Mouse (Mus musculus) ovary, adult 2 months (tissue): ENCODE data around the gene Use1. TPM values are rescaled to one million over a fixed set of nuclear protein-coding genes. Genes with fewer than 3 reads are reported as not detected.

Experiments
- polyA plus RNA-seq: library from polyadenylated mRNA; depleted of rRNA; stranded (reverse); fragments of >200 nt; gene quantifications from 2 replicates; pipeline ENCODE4 v1.2.3, GENCODE M21; 2012; rRNA removed

The Use1 gene
- polyA plus RNA-seq: 174 and 185 TPM in 2 replicates

DNA sequence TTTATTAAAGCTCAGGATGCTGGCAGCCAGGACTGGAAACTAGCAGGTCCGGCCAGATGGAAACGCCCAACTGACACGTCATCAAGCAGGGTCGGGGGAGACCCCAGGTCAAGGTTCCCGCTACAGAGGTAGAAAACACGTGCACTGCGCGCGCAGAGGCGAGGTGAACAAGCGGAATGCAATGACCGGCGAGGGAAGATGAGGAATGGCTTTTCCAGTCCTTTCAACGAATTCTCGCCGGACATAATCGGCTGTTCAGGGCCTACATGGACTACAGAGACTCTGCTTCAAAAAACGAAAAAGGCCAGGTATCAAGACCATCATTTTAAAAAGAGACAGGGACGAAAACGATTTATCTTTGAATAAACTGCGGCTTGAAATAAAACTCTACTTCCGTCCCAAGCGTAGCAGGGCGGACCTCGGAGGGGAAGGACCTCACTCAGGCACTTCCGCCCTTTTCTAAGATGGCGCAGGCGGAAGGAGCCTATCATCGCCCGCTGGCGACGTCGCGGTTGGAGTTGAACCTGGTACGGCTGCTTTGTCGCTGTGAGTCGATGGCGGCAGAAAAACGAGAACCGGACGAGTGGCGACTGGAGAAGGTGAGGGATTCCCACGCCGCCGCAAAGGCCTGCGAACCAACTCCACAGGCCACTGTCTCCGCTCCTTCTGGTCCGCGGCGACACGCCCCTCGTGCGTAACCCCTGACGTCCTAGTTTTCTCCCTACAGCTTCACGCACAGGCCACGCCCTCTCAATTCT, at the start of gene Use1:
Gene Use1 (plus strand): TSS at position 78 of the 758 bp plus-strand sequence.

DNA sequence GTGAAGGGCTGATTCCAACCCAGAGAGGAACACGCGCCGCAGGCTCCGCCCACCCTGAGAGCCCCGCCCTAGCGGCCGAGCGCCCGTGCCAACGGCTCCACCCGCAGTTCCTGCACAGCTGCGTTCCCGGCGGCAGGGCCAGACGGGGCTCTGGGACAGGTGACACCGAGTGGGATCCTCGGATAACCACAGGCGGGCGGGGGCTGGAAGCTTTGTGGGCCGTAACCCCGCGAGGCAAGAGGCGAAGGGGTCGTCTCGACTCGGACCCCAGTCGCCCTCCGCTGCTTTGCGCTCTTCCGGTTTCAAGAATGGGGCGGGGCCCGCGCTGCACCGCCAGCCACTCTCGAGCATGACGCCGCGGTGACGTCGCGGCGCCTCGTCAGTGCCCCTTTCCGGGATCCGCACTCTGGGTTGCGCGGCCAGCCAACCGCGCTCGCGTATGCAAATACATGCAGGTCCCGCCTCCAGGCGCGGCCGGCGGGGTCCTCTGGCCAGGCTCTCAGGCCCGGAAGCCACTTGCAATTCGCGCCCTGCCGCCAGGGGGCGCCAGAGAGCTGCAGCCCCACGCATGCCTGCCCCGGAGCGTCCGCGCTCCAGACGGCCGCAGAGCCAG, 4.7 kb downstream of the Use1 start, which contains the start of gene Ocel1:
Gene Ocel1 (plus strand): TSS at position 63 of the 613 bp plus-strand sequence.

DNA sequence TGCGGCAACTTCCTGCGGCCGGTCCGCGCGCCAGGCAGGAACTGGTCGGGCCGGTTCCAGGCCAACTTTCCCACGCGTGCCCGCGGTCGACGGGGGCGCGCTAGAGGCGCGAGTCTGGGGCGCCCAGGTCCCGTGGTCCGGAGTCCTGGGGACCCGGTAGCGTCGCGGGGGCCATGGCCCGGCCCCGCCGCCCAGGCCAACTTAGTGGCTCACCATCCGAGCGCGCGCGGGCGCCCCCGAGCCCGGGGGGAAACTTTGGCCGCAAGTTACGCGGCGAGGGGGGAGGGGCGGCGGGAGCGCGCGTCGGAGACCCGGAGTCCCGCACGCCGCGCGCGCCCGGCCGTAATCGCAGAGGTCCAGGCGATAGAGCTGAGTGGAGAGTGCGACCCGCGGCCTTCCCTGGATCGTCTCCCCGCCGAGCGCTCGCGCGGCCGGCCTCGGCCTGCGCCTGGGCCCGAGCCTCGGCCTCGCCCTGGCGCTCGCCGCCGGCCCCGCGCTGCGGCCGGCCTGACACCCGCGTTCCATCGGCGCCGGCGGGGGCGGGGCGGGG, 14.8 kb downstream of the Use1 start, which contains the start of gene Nr2f6:
Gene Nr2f6 (minus strand): TSS at position 540 of the 550 bp plus-strand sequence.

DNA sequence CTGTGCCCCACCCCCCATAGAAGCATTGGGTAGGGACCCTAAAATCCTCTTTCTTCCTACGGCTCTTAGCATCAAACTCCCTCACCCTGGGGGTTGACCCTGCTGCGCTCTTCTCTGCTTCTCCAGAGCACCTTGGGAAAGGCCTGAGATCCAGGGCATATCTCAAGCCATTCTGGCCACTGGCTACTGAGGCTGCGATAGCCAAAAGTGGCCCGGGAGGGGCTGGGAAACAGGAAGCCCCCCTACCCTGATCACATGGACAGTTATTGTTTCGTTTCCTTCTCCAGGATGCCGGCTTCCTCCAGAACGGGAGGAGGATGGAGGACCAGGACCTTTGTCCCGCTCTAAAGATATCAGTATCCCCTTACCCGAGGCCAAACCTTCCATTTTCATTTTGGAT, 29.0 kb downstream of the Use1 start, which contains the start of gene Ushbp1:
Gene Ushbp1 (minus strand): TSS at position 174 of the 400 bp plus-strand sequence.

DNA sequence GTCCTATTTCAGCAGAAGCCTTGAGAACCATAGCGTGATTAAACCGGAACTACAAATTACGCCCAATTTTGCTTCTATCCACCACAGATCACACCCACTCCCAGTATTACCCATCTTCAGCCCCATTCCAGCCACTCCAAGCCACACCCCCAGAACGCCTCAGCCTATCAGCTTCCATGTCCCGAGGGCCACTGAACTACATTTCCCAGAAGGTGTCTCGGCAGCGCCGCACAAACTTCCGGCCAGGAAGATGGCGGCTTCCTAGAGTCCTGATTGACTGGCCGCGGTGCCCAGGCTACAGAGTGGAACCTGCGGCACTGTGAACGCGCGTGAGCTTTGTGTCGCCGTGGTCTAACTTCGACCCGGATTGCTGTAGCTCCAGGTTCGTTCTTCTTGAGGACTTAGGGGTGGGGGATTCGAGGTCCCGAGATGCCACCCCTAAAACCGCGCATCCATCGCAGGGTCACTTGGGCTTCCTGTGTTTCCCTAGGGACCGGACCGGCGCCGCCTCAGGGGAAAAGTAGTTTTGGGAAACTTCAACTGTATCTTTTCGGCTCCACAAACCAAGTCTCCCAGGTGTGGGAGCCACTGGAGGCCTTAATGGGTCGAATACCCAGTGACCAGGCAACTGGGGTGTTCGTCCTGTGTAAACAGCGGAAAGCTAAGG, 30.1 kb downstream of the Use1 start, which contains the start of gene Babam1:
Gene Babam1 (plus strand): TSS at position 223 of the 667 bp plus-strand sequence.

DNA sequence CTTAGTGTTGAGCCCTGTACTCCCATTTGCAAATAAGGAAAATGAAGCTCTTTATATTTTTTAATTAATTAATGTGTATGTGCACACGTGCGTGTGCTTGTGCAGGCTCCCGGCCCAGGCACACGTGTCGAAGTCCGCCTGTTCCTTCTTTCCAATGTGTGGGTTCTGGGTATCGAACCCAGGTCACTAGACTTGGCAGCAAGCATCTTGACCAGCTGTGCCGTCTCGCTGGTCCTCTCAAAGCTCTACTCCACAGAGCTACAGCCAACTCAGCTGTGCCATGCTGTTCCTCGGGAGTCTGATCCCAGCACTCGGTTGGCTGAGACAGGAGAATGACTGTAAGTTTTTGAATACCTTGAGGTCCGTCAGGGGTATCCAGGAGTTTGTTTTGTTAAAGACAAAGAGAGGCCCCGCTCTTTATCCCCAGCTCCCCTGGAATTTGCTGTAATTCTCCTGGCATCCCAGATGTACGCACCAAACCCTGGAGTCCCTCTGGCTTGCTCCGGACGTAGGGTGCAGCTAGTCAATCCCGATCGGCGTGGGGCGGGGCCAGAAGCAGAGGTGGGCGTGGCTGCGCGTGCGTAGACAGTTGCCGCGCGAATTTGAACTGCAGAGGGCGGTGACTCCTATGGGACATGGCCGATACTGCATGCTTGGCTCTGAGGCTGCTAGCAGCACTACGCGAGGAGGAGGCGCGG, 38.9 kb downstream of the Use1 start, which contains the start of gene Ankle1:
Gene Ankle1 (plus strand): TSS at position 610 of the 698 bp plus-strand sequence.

Other genes with a start within 250 kb of the Use1 start
- 33.5 and 33.6 TPM in 2 replicates for gene Myo9b, start 94.1 kb upstream of the Use1 start, polyA plus RNA-seq
- 10.0 and 12.7 TPM in 2 replicates for gene Haus8, start 93.9 kb upstream of the Use1 start, polyA plus RNA-seq
- gene Ocel1, start 4.5 kb downstream of the Use1 start, polyA plus RNA-seq: 15.4 and 16.1 TPM in 2 replicates
- gene Nr2f6, start 15.1 kb downstream of the Use1 start, polyA plus RNA-seq: 375 and 551 TPM in 2 replicates
- gene Ushbp1, start 29.0 kb downstream of the Use1 start, polyA plus RNA-seq: 40.4 and 44.7 TPM in 2 replicates
- gene Babam1, start 30.0 kb downstream of the Use1 start, polyA plus RNA-seq: 142 and 165 TPM in 2 replicates
- 18.1 and 24.0 TPM in 2 replicates for gene Ankle1, start 39.2 kb downstream of the Use1 start, polyA plus RNA-seq
- 123 and 134 TPM in 2 replicates for gene Abhd8, start 96.8 kb downstream of the Use1 start, polyA plus RNA-seq
- gene Mrpl34, start 98.1 kb downstream of the Use1 start, polyA plus RNA-seq: 126 and 156 TPM in 2 replicates
- 106 and 116 TPM in 2 replicates for gene Dda1, start 102.4 kb downstream of the Use1 start, polyA plus RNA-seq
- gene Ano8, start 119.1 kb downstream of the Use1 start, polyA plus RNA-seq: 51.3 and 72.4 TPM in 2 replicates
- 62.6 and 70.6 TPM in 2 replicates for gene Gtpbp3, start 121.3 kb downstream of the Use1 start, polyA plus RNA-seq
- 127 and 165 TPM in 2 replicates for gene Plvap, start 144.9 kb downstream of the Use1 start, polyA plus RNA-seq
- gene Ccdc194, start 158.9 kb downstream of the Use1 start, polyA plus RNA-seq: 0.21 and 0.85 TPM in 2 replicates
- 1,406 and 1,805 TPM in 2 replicates for gene Bst2, start 170.6 kb downstream of the Use1 start, polyA plus RNA-seq
- gene Mvb12a, start 176.1 kb downstream of the Use1 start, polyA plus RNA-seq: 244 and 264 TPM in 2 replicates
- gene Tmem221, start 192.0 kb downstream of the Use1 start, polyA plus RNA-seq: 22.7 and 37.6 TPM in 2 replicates
- 0.10 and 0.16 TPM in 2 replicates for gene Nxnl1, start 199.8 kb downstream of the Use1 start, polyA plus RNA-seq
- 457 and 488 TPM in 2 replicates for gene Slc27a1, start 202.0 kb downstream of the Use1 start, polyA plus RNA-seq
- gene Pgls, start 225.3 kb downstream of the Use1 start, polyA plus RNA-seq: 330 and 475 TPM in 2 replicates
- 9.1 and 11.0 TPM in 2 replicates for gene Fam129c, start 230.8 kb downstream of the Use1 start, polyA plus RNA-seq
- gene Colgalt1, start 244.2 kb downstream of the Use1 start, polyA plus RNA-seq: 345 and 390 TPM in 2 replicates